ENCODE assay signal across 10 mouse cellular contexts in the genomic region with DNA sequence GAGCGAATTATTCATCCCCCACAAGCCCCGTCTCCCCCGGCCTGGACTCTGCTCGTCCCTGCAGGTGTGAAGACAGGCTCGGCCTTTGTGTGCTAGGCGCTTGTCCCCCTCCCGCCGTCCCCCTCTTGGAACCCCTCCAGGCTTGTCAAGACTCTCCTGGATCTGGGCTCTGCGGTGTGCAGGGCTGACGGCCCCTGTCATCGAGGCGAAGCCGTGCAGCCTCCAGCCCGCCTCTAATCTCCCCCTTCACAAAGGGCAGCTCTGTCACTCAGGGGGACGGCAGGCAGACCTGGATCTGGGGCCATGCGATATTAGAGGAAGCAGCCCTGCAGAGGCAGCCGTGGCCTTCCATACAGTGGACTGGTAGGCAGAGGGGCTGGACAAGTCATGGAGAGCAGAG. TPM values are rescaled to one million over a fixed set of nuclear protein-coding genes. Genes with fewer than 3 reads are reported as not detected.
DNase-seq lines count a peak whose midpoint lies in the region; ATAC-seq and TF ChIP-seq lines count a peak whose summit lies in the region.
"Had no signal": no experiment of that assay in that cellular context is flagged by ENCODE, and none has a peak within 500 bp of the region (broad histone marks: within the 10 kb centered on the region; RNA-seq: fewer than 3 reads in every experiment).

No protein-coding gene starts in this region.

- H3K4me3 ChIP-seq in intestine, embryonic 15.5 days (replicated peaks) = no peak overlapping the region
- no peak overlapping the region for H3K4me3 ChIP-seq in intestine, embryonic 16.5 days (ENCODE audit: low read length)
- H3K4me3 ChIP-seq in embryonic facial prominence, embryonic 10.5 days = peak overlapping the region; percentile 39
- peak overlapping the region; percentile 16 for H3K4me3 ChIP-seq in hindbrain, embryonic 11.5 days (ENCODE audit: low read depth, low read length)
- H3K4me3 ChIP-seq in midbrain, embryonic 15.5 days = no peak overlapping the region
- no peak overlapping the region for H3K4me3 ChIP-seq in lung, adult 2 months (replicated peaks; ENCODE audit: extremely low read depth, low read depth, low read length)

- WGBS in intestine, embryonic 15.5 days = 5% methylated on average over 17 of the region's 17 CpGs
- WGBS in intestine, embryonic 16.5 days = 12% methylated on average over 17 of the region's 17 CpGs
- 3% methylated on average over 17 of the region's 17 CpGs for WGBS in embryonic facial prominence, embryonic 10.5 days
- WGBS in hindbrain, embryonic 11.5 days = 7% methylated on average over 17 of the region's 17 CpGs
- WGBS in midbrain, embryonic 15.5 days = 2% methylated on average over 17 of the region's 17 CpGs
- 29% methylated on average over 17 of the region's 17 CpGs for WGBS in lung, adult 2 months

- H3K36me3 ChIP-seq in intestine, embryonic 15.5 days = no peaks in the 10 kb centered on the region
- no peaks in the 10 kb centered on the region for H3K36me3 ChIP-seq in intestine, embryonic 16.5 days (ENCODE audit: control insufficient read depth, insufficient read depth, low read length)
- no peaks in the 10 kb centered on the region for H3K36me3 ChIP-seq in embryonic facial prominence, embryonic 10.5 days (replicated peaks)
- no peaks in the 10 kb centered on the region for H3K36me3 ChIP-seq in hindbrain, embryonic 11.5 days (ENCODE audit: control insufficient read depth, insufficient read depth, low read length)
- no peaks in the 10 kb centered on the region for H3K36me3 ChIP-seq in midbrain, embryonic 15.5 days (replicated peaks)

- H3K27ac ChIP-seq in intestine, embryonic 15.5 days = no peak overlapping the region
- H3K27ac ChIP-seq in intestine, embryonic 16.5 days (ENCODE audit: low read length) = no peak overlapping the region
- peak overlapping the region; percentile 32; the same call in 1 of the 2 replicates for H3K27ac ChIP-seq in embryonic facial prominence, embryonic 10.5 days (replicated peaks)
- no peak overlapping the region for H3K27ac ChIP-seq in hindbrain, embryonic 11.5 days (ENCODE audit: low read depth, low read length)
- H3K27ac ChIP-seq in midbrain, embryonic 15.5 days = peak overlapping the region; percentile 66

- ATAC-seq in intestine, embryonic 15.5 days = no peak
- ATAC-seq in intestine, embryonic 16.5 days = no peak
- peak; percentile 82 for ATAC-seq in hindbrain, embryonic 11.5 days (ENCODE audit: low FRiP score)
- peak; percentile 90 for ATAC-seq in midbrain, embryonic 15.5 days (replicated peaks)

- peaks cover 4% of the 10 kb centered on the region; the same call in 1 of the 2 replicates for H3K27me3 ChIP-seq in intestine, embryonic 15.5 days (replicated peaks)
- H3K27me3 ChIP-seq in intestine, embryonic 16.5 days (replicated peaks; ENCODE audit: control insufficient read depth, insufficient read depth, low read length) = peaks cover 2% of the 10 kb centered on the region; the same call in 1 of the 2 replicates
- H3K27me3 ChIP-seq in embryonic facial prominence, embryonic 10.5 days (replicated peaks; ENCODE audit: low read depth, poor library complexity, severe bottlenecking) = peaks cover 68% of the 10 kb centered on the region
- no peaks in the 10 kb centered on the region for H3K27me3 ChIP-seq in hindbrain, embryonic 11.5 days (ENCODE audit: control insufficient read depth, insufficient read depth, low read length)
- no peaks in the 10 kb centered on the region for H3K27me3 ChIP-seq in midbrain, embryonic 15.5 days (replicated peaks)

- H3K4me2 ChIP-seq in intestine, embryonic 15.5 days (replicated peaks) = 0 out of 2 replicates have a peak overlapping the region, but pooled peaks have one; percentile 26
- no peak overlapping the region for H3K4me2 ChIP-seq in intestine, embryonic 16.5 days (ENCODE audit: low read depth, low read length)
- peak overlapping the region; percentile 35 for H3K4me2 ChIP-seq in hindbrain, embryonic 11.5 days (replicated peaks; ENCODE audit: low read depth, low read length)
- peak overlapping the region; percentile 39 for H3K4me2 ChIP-seq in midbrain, embryonic 15.5 days

- TF ChIP-seq POLR2A in lung, adult 2 months (IDR thresholded peaks at IDR 0.05; ENCODE audit: borderline replicate concordance, extremely low read depth, low read depth, low read length) = no peak

- H3K4me1 ChIP-seq in intestine, embryonic 15.5 days (replicated peaks) = peaks cover 10% of the 10 kb centered on the region; the same call in 1 of the 2 replicates
- 0 out of 2 replicates have a peak, but pooled peaks cover 7% of the 10 kb centered on the region for H3K4me1 ChIP-seq in intestine, embryonic 16.5 days (ENCODE audit: control insufficient read depth, insufficient read depth, low read length)
- peaks cover 37% of the 10 kb centered on the region for H3K4me1 ChIP-seq in embryonic facial prominence, embryonic 10.5 days
- H3K4me1 ChIP-seq in hindbrain, embryonic 11.5 days (replicated peaks; ENCODE audit: control insufficient read depth, insufficient read depth, low read length) = no peaks in the 10 kb centered on the region
- H3K4me1 ChIP-seq in midbrain, embryonic 15.5 days = peaks cover 24% of the 10 kb centered on the region
- H3K4me1 ChIP-seq in lung, adult 2 months (ENCODE audit: control insufficient read depth, insufficient read depth, low read length) = peaks cover 22% of the 10 kb centered on the region

- TF ChIP-seq CTCF in lung, adult 2 months (IDR thresholded peaks at IDR 0.05; ENCODE audit: insufficient read depth, low read length) = no peak

- DNase-seq in embryonic facial prominence, embryonic 10.5 days (ENCODE audit: low spot score) = peak; percentile 52
- DNase-seq in hindbrain, embryonic 11.5 days (ENCODE audit: low spot score) = peak; percentile 48
- DNase-seq in B cell, adult 2 months = no peak
- no peak for DNase-seq in adrenal gland, postnatal 10 days
- DNase-seq in lung, adult 2 months = no peak
- DNase-seq: gastrocnemius, postnatal 25 days; lung, adult 18-20 months had no signal

- no peaks in the 10 kb centered on the region for H3K9me3 ChIP-seq in intestine, embryonic 15.5 days
- H3K9me3 ChIP-seq in intestine, embryonic 16.5 days (ENCODE audit: control insufficient read depth, low read length) = no peaks in the 10 kb centered on the region
- no peaks in the 10 kb centered on the region for H3K9me3 ChIP-seq in embryonic facial prominence, embryonic 10.5 days
- H3K9me3 ChIP-seq in hindbrain, embryonic 11.5 days (ENCODE audit: control insufficient read depth, low read length) = no peaks in the 10 kb centered on the region
- no peaks in the 10 kb centered on the region for H3K9me3 ChIP-seq in midbrain, embryonic 15.5 days

- H3K9ac ChIP-seq in intestine, embryonic 15.5 days = no peak overlapping the region
- H3K9ac ChIP-seq in intestine, embryonic 16.5 days (ENCODE audit: low read depth, low read length) = no peak overlapping the region
- no peak overlapping the region for H3K9ac ChIP-seq in hindbrain, embryonic 11.5 days (ENCODE audit: low read depth, low read length)
- peak overlapping the region; percentile 29 for H3K9ac ChIP-seq in midbrain, embryonic 15.5 days

RNA-seq across cellular contexts. Expression of gene Rpn1, which starts 47.8 kb away (rescaled TPM):
- polyA plus RNA-seq in intestine, embryonic 15.5 days (2015; fragmentation: Nextera tagmentation; extraction: Ambion mirVana) = 423 and 425 TPM in 2 replicates
- 453 and 462 TPM in 2 replicates for polyA plus RNA-seq in intestine, embryonic 16.5 days (2015; fragmentation: Nextera tagmentation; extraction: Ambion mirVana)
- polyA plus RNA-seq in embryonic facial prominence, embryonic 10.5 days (2016; fragmentation: Nextera tagmentation; extraction: Ambion mirVana) = 302 and 327 TPM in 2 replicates
- polyA plus RNA-seq in hindbrain, embryonic 11.5 days (2014; fragmentation: Nextera tagmentation; extraction: Ambion mirVana) = 272 and 290 TPM in 2 replicates
- polyA plus RNA-seq in midbrain, embryonic 15.5 days (2015; fragmentation: Nextera tagmentation; extraction: Ambion mirVana) = 310 and 326 TPM in 2 replicates
- total RNA-seq in adrenal gland, postnatal 10 days (2021) = 100 to 1,000 TPM; 156 to 182 TPM
- 127 and 179 TPM in 2 replicates for polyA plus RNA-seq in lung, adult 2 months (2012; rRNA removed)

Comparison
In these comparisons a context has a peak if more than half of its experiments do, and no peak if none do; other contexts are left out.
1. ATAC-seq: peak in hindbrain, embryonic 11.5 days (single experiment) and midbrain, embryonic 15.5 days (single experiment); none in intestine, embryonic 15.5 days (single experiment) and intestine, embryonic 16.5 days (single experiment).
2. H3K27ac ChIP-seq: peak in embryonic facial prominence, embryonic 10.5 days (single experiment) and midbrain, embryonic 15.5 days (single experiment); none in intestine, embryonic 15.5 days (single experiment), intestine, embryonic 16.5 days (single experiment) and hindbrain, embryonic 11.5 days (single experiment).
3. H3K4me3 ChIP-seq: peak in embryonic facial prominence, embryonic 10.5 days (single experiment) and hindbrain, embryonic 11.5 days (single experiment); none in intestine, embryonic 15.5 days (single experiment), intestine, embryonic 16.5 days (single experiment), midbrain, embryonic 15.5 days (single experiment) and lung, adult 2 months (single experiment).
4. DNase-seq: peak in embryonic facial prominence, embryonic 10.5 days (single experiment) and hindbrain, embryonic 11.5 days (single experiment); none in B cell, adult 2 months (0 of 2), adrenal gland, postnatal 10 days (single experiment) and lung, adult 2 months (single experiment).